Mouse (Mus musculus): ENCODE measurements around the gene Sap30bp.

DNA sequence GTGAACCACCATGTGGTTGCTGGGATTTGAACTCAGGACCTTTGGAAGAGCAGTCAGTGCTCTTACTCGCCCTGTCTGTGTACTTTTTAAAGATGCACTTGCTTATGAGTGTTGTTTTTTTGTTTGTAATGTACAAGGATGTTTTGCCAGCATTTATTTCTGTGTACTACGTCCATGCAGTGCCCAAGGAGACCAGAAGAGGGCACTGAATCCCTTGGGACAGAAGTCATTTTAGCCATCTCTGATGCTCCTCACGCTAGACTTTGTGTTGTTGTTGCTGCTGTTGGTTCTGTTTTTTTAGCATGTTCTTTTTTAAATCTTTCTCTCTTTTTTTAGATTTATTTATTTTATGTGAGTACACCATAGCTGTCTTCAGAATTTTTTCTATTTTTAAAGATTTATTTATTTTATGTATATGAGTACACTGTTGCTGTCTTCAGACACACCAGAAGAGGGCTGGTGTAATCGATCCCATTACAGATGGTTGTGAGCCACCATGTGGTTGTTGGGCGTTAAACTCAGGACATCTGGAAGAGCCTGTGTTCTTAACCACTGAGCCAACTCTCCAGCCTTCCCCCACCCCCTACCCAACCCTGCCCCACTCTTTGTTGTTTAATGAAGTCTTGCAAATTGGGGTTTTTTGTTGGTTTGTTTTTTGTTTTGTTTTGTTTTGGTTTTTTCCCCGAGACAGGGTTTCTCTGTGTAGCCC, 12.8 kb upstream of the Sap30bp start:
- TF ChIP-seq POLR2A (IDR thresholded peaks at IDR 0.05; ENCODE audit: insufficient read depth, low read depth, low read length) (no peak), CTCF (IDR thresholded peaks at IDR 0.05) (peak; percentile 86), EP300 (IDR thresholded peaks at IDR 0.05; ENCODE audit: insufficient read depth, low read depth, low read length) (no peak)
